Mouse (Mus musculus): ENCODE data around the gene Nmb.

Gene Nmb

GRCm38 (mm10) chr7:80900944-80901501 is 3.9 kb downstream of the Nmb start, which contains the start of gene Wdr73:
Gene Wdr73, minus strand, starts transcription at chr7:80901269.
- DNase-seq (ENCODE audit: extremely low read depth, low read depth), result peak; percentile 80

GRCm38 (mm10) chr7:80897721-80898120 is 7.2 kb downstream of the Nmb start:
- DNase-seq (ENCODE audit: extremely low read depth, low read depth), result no peak

- DNase-seq (ENCODE audit: extremely low read depth, low read depth), result no peak
These were observed 7.7 kb downstream of the Nmb start for GRCm38 (mm10) chr7:80897134-80897533.

DNA sequence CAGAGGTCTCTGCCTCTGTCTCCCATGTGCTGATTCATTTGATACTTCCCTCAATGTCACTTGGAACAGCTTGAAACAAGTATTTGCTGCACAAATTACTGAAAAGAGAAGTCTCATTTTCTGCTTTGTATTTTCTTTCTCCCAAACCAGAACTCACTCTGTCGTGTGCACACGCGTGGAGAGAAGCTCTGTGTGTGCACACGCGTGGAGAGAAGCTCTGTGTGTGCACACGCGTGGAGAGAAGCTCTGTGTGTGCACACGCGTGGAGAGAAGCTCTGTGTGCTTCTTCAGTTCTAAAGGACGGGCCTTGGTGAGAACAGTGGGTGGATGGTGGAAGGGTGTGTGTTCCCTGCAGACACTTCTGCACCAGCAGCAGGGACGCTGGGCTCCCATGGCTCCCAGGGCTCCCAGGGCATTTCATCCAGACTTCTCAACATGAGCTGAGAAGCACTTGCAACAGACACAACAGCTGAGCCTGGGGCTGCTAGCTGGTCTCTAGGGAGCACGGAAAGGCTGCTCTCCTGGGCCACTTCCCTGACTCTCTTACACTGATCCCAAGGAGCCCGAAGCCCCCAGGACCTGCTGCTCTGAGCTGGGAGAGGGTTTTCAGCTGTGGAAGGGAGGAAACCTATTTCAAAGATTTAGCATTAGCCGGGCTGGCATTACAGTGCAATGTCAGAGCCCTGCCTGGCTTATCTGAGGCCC is 9.9 kb downstream of the Nmb start:
- no peak for DNase-seq (ENCODE audit: extremely low read depth, low read depth)

DNA sequence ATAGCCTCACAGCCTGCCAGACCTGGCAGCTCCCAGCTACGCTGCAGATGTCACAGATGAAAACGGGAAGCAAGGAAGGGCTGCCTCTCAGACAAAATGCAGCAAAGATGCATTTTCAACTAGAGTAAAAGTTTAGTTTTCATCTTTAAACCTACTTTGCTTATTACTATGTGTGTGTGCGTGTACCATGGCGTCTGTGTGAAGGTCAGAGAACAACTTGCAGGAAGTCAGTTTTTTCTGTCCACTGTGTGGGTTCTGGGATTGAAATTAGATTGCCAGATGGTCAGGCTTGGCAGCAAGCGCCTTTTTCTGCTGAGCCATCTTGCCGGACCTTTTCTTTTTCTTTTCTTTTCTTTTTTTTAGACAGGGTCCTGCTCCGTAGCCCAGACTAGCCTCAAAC is 10.7 kb downstream of the Nmb start:
- DNase-seq (ENCODE audit: extremely low read depth, low read depth), result no peak

- DNase-seq (ENCODE audit: extremely low read depth, low read depth), result no peak
These were observed 11.1 kb downstream of the Nmb start for GRCm38 (mm10) chr7:80893753-80894129.

- DNase-seq (ENCODE audit: extremely low read depth, low read depth), result no peak
These were observed 11.7 kb downstream of the Nmb start for GRCm38 (mm10) chr7:80893086-80893752.

DNA sequence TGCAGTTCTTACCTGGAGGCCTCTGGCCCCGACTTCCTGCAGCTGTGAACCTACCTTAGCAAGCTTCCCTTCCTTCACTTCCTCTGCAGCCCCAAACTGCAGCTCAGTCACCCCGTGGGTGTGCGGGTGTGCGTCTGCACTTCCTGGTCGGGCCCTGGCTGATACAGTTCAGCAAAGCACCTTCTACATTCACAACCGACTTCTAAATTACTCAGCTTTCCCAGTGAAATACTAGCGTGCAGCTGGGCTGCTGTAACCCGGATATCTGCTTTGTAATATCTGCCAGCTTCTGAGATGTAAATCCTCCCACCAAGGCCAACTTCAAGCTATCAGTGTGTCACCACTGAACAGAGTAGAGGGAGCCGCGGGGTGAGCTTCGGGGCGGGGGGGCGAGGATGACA is 15.0 kb downstream of the Nmb start:
- no peak for DNase-seq (ENCODE audit: extremely low read depth, low read depth)

DNA sequence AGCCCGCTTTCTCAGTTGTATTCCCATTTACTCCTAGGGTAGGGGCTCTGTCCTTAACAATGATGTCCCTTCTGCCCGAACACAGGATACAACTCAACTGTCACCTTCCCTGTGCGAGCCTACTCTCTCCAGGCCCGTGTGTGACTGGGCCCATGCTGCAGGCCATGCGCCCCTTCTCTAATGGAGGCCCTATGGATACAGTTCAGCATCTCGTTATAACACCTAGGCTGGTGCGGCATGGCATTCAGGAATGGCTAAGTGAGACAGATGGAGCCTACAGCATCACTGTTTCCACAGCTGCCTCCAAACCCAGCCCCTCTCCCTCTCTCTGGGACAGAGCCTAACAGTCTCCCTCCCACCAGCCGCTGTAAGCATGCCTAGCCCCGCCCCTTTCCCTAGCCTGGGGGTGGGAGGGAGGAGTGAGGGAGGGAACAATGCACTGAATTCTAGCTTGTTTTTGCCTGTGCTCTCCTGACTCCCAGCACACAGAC is 15.8 kb downstream of the Nmb start:
- DNase-seq (ENCODE audit: extremely low read depth, low read depth), result no peak

- DNase-seq (ENCODE audit: extremely low read depth, low read depth), result no peak
These were observed 16.3 kb downstream of the Nmb start for GRCm38 (mm10) chr7:80888595-80888994.

GRCm38 (mm10) chr7:80885666-80886065 is 19.2 kb downstream of the Nmb start:
- DNase-seq (ENCODE audit: extremely low read depth, low read depth), result no peak

DNA sequence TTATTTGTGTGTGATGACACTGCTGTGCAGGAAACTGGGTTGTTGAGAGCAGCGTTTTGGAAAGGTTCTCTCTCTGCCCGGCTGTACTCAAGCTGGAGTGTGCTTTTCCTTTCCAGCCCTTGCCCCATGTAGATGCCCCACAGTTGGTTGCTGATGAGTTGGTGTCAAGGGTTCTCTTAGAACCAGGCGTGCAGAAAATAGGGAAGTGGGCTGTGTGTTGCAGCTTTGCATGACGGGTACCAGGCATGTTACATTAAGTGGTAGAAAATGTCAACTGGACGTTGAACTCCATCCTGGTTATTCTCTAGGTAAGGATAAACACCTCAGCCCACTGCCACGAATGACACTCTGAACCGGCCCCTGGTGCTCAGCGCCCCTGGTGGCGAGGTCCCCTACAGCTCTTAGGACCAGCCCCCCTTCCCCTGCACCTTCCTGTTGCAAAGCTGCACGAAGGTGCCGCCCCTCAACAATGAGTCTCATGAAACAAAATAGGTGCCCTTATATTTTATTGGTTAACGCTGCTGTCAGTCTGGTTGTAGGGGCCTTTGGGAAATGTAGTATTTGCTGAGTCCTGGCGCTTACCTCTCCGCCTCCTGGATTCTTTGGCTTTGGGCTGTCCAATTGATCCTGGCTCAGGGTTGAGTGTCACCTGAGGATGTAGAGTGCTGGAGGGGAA is 21.9 kb downstream of the Nmb start:
- DNase-seq (ENCODE audit: extremely low read depth, low read depth), result peak; percentile 97

DNA sequence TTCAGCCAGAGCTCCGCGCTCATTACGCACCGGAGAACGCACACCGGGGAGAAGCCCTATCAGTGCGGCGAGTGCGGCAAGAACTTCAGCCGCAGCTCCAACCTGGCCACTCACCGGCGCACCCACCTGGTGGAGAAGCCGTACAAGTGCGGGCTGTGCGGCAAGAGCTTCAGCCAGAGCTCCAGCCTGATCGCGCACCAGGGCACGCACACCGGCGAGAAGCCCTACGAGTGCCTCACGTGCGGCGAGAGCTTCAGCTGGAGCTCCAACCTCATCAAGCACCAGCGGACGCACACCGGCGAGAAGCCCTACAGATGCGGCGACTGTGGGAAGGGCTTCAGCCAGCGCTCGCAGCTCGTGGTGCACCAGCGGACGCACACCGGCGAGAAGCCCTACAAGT is 29.1 kb downstream of the Nmb start:
- no peak for DNase-seq (ENCODE audit: extremely low read depth, low read depth)

GRCm38 (mm10) chr7:80873631-80874030 is 31.2 kb downstream of the Nmb start:
- DNase-seq (ENCODE audit: extremely low read depth, low read depth), result no peak

- DNase-seq (ENCODE audit: extremely low read depth, low read depth), result no peak
These were observed 31.8 kb downstream of the Nmb start for GRCm38 (mm10) chr7:80873038-80873437.

- DNase-seq (ENCODE audit: extremely low read depth, low read depth), result no peak
These were observed 36.2 kb downstream of the Nmb start for GRCm38 (mm10) chr7:80868686-80869085.

GRCm38 (mm10) chr7:80866514-80867147 is 38.2 kb downstream of the Nmb start:
- DNase-seq (ENCODE audit: extremely low read depth, low read depth), result no peak

DNA sequence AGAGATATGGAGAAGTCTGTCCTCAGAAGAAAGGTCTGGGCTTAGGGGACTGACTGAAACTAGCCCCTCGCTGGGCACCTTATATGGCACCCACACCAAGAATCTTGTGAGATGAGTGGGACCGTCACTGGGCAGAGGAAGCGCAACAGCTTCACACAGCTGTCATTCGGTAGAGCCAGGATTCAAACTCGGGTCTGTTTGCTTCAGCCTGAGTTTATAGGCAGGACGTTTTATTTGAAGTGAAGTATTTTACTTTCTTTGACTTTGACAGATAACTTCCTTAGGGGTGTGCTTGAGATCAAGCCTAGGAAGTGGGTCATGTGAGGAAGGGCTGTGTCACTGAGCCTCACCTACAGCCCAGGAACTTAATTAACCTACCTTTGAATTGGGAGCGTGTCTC is 39.4 kb downstream of the Nmb start:
- no peak for DNase-seq (ENCODE audit: extremely low read depth, low read depth)

- peak; percentile 80 for DNase-seq (ENCODE audit: extremely low read depth, low read depth)
These were observed 40.0 kb downstream of the Nmb start for GRCm38 (mm10) chr7:80864831-80865230.

- DNase-seq (ENCODE audit: extremely low read depth, low read depth), result no peak
These were observed 40.7 kb downstream of the Nmb start for GRCm38 (mm10) chr7:80864151-80864550.

GRCm38 (mm10) chr7:80863520-80863919 is 41.4 kb downstream of the Nmb start:
- DNase-seq (ENCODE audit: extremely low read depth, low read depth), result no peak

DNA sequence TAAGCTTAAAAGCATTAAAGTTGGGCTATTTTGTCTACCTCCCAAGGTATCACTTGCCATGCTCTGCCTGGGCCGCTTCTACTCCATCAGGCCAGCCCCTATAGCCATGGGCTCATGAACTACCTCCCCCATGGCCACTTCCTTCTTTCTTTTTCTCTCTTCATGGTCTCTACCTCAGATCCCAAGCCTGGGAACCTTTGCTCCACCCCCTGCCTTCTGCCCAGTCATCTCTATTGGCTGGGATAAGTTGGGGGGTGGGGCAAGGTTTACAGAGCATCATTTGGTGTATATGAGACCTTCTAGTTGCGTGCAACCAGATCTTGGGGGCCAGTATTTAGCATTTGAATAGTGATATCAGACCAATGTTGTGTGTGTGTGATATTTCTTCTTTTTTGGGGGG is 42.4 kb downstream of the Nmb start:
- DNase-seq (ENCODE audit: extremely low read depth, low read depth), result peak; percentile 67

Measured in MEL-GATA-1-ER (cell line).